Mouse (Mus musculus): ENCODE measurements at regions not wholly inside any gene's neighbourhood (a gene's known extent, or its start where the extent isn't known, plus 50 kb on each side); places are given as distances from the start of the nearest gene placed in this dataset.

GRCm38 (mm10) chr10:87639339-87639738 is 117.7 kb downstream of the Pah start:
- no peak overlapping the region for H3K9ac ChIP-seq (ENCODE audit: low read depth, low read length)
- H3K4me1 ChIP-seq (ENCODE audit: control insufficient read depth, insufficient read depth, low read length) = no peaks in the 10 kb centered on the region
- H3K27me3 ChIP-seq (ENCODE audit: control insufficient read depth, insufficient read depth, low read depth, low read length) = no peaks in the 10 kb centered on the region
- H3K4me3 ChIP-seq (ENCODE audit: low read depth, low read length) = no peak overlapping the region
- no peak overlapping the region for H3K27ac ChIP-seq (ENCODE audit: low read length)
- H3K9me3 ChIP-seq (replicated peaks; ENCODE audit: control insufficient read depth, low read length, poor library complexity, severe bottlenecking) = no peaks in the 10 kb centered on the region
- WGBS = 86% methylated on average over 2 of the region's 2 CpGs
- H3K4me2 ChIP-seq (ENCODE audit: low read length) = no peak overlapping the region
- no peak for ATAC-seq
- no peaks in the 10 kb centered on the region for H3K36me3 ChIP-seq (ENCODE audit: control insufficient read depth, insufficient read depth, low read length)

GRCm38 (mm10) chr10:87649091-87649490 is 127.5 kb downstream of the Pah start:
- H3K36me3 ChIP-seq (ENCODE audit: control insufficient read depth, insufficient read depth, low read length) = no peaks in the 10 kb centered on the region
- no peaks in the 10 kb centered on the region for H3K4me1 ChIP-seq (ENCODE audit: control insufficient read depth, insufficient read depth, low read length)
- no peak overlapping the region for H3K9ac ChIP-seq (ENCODE audit: low read depth, low read length)
- H3K4me2 ChIP-seq (ENCODE audit: low read length) = no peak overlapping the region
- H3K4me3 ChIP-seq (ENCODE audit: low read depth, low read length) = no peak overlapping the region
- ATAC-seq = no peak
- H3K9me3 ChIP-seq (replicated peaks; ENCODE audit: control insufficient read depth, low read length, poor library complexity, severe bottlenecking) = no peaks in the 10 kb centered on the region
- H3K27ac ChIP-seq (ENCODE audit: low read length) = no peak overlapping the region
- H3K27me3 ChIP-seq (ENCODE audit: control insufficient read depth, insufficient read depth, low read depth, low read length) = no peaks in the 10 kb centered on the region
- WGBS = 17% methylated on average over 1 of the region's 1 CpGs

- no peak for ATAC-seq
- H3K4me2 ChIP-seq (ENCODE audit: low read length) = no peak overlapping the region
- no peaks in the 10 kb centered on the region for H3K4me1 ChIP-seq (ENCODE audit: control insufficient read depth, insufficient read depth, low read length)
- no peak overlapping the region for H3K9ac ChIP-seq (ENCODE audit: low read depth, low read length)
- H3K9me3 ChIP-seq (replicated peaks; ENCODE audit: control insufficient read depth, low read length, poor library complexity, severe bottlenecking) = no peaks in the 10 kb centered on the region
- H3K27ac ChIP-seq (ENCODE audit: low read length) = no peak overlapping the region
- no peaks in the 10 kb centered on the region for H3K36me3 ChIP-seq (ENCODE audit: control insufficient read depth, insufficient read depth, low read length)
- 54% methylated on average over 8 of the region's 8 CpGs for WGBS
- no peaks in the 10 kb centered on the region for H3K27me3 ChIP-seq (ENCODE audit: control insufficient read depth, insufficient read depth, low read depth, low read length)
- H3K4me3 ChIP-seq (ENCODE audit: low read depth, low read length) = no peak overlapping the region
Measured at GRCm38 (mm10) chr10:87652139-87652740, 130.6 kb downstream of the Pah start.

- Histone ChIP-seq H3K27ac (ENCODE audit: low read length) (no peak overlapping the region), H3K36me3 (ENCODE audit: control insufficient read depth, insufficient read depth, low read length) (no peaks in the 10 kb centered on the region), H3K4me3 (ENCODE audit: low read depth, low read length) (no peak overlapping the region), H3K4me1 (ENCODE audit: control insufficient read depth, insufficient read depth, low read length) (no peaks in the 10 kb centered on the region), H3K9ac (ENCODE audit: low read depth, low read length) (no peak overlapping the region), H3K27me3 (ENCODE audit: control insufficient read depth, insufficient read depth, low read depth, low read length) (no peaks in the 10 kb centered on the region), H3K9me3 (replicated peaks; ENCODE audit: control insufficient read depth, low read length, poor library complexity, severe bottlenecking) (no peaks in the 10 kb centered on the region), H3K4me2 (ENCODE audit: low read length) (no peak overlapping the region)
- ATAC-seq = no peak
- WGBS = 90% methylated on average over 4 of the region's 4 CpGs
Measured at GRCm38 (mm10) chr10:87654112-87654511, 132.5 kb downstream of the Pah start.

GRCm38 (mm10) chr10:87666020-87666718 is 144.6 kb downstream of the Pah start:
- Histone ChIP-seq H3K4me3 (ENCODE audit: low read depth, low read length) (no peak overlapping the region), H3K27ac (ENCODE audit: low read length) (peak overlapping the region; percentile 55; the same call in 1 of the 2 replicates), H3K9me3 (replicated peaks; ENCODE audit: control insufficient read depth, low read length, poor library complexity, severe bottlenecking) (no peaks in the 10 kb centered on the region), H3K4me2 (ENCODE audit: low read length) (no peak overlapping the region), H3K9ac (ENCODE audit: low read depth, low read length) (no peak overlapping the region), H3K36me3 (ENCODE audit: control insufficient read depth, insufficient read depth, low read length) (no peaks in the 10 kb centered on the region), H3K27me3 (ENCODE audit: control insufficient read depth, insufficient read depth, low read depth, low read length) (no peaks in the 10 kb centered on the region), H3K4me1 (ENCODE audit: control insufficient read depth, insufficient read depth, low read length) (no peaks in the 10 kb centered on the region)
- peak; percentile 51; the same call in 1 of the 2 replicates for ATAC-seq
- 60% methylated on average over 9 of the region's 9 CpGs for WGBS

- Histone ChIP-seq H3K27ac (ENCODE audit: low read length) (peak overlapping the region; percentile 55; the same call in 1 of the 2 replicates), H3K9me3 (replicated peaks; ENCODE audit: control insufficient read depth, low read length, poor library complexity, severe bottlenecking) (no peaks in the 10 kb centered on the region), H3K4me3 (ENCODE audit: low read depth, low read length) (no peak overlapping the region), H3K4me2 (ENCODE audit: low read length) (no peak overlapping the region), H3K27me3 (ENCODE audit: control insufficient read depth, insufficient read depth, low read depth, low read length) (no peaks in the 10 kb centered on the region), H3K36me3 (ENCODE audit: control insufficient read depth, insufficient read depth, low read length) (no peaks in the 10 kb centered on the region), H3K4me1 (ENCODE audit: control insufficient read depth, insufficient read depth, low read length) (no peaks in the 10 kb centered on the region), H3K9ac (ENCODE audit: low read depth, low read length) (no peak overlapping the region)
- WGBS = 81% methylated on average over 7 of the region's 7 CpGs
- ATAC-seq = no peak
Measured at GRCm38 (mm10) chr10:87666719-87667387, 145.3 kb downstream of the Pah start.

- Histone ChIP-seq H3K27me3 (ENCODE audit: control insufficient read depth, insufficient read depth, low read depth, low read length) (no peaks in the 10 kb centered on the region), H3K4me2 (ENCODE audit: low read length) (no peak overlapping the region), H3K27ac (ENCODE audit: low read length) (no peak overlapping the region), H3K4me1 (ENCODE audit: control insufficient read depth, insufficient read depth, low read length) (no peaks in the 10 kb centered on the region), H3K4me3 (ENCODE audit: low read depth, low read length) (no peak overlapping the region), H3K9ac (ENCODE audit: low read depth, low read length) (no peak overlapping the region), H3K36me3 (ENCODE audit: control insufficient read depth, insufficient read depth, low read length) (no peaks in the 10 kb centered on the region), H3K9me3 (replicated peaks; ENCODE audit: control insufficient read depth, low read length, poor library complexity, severe bottlenecking) (no peaks in the 10 kb centered on the region)
- no peak for ATAC-seq
- WGBS = 89% methylated on average over 10 of the region's 10 CpGs
Measured at GRCm38 (mm10) chr10:87667651-87668140, 146.1 kb downstream of the Pah start.

GRCm38 (mm10) chr10:87674740-87675420 is 153.3 kb downstream of the Pah start:
- H3K27me3 ChIP-seq (ENCODE audit: control insufficient read depth, insufficient read depth, low read depth, low read length) = no peaks in the 10 kb centered on the region
- H3K4me3 ChIP-seq (ENCODE audit: low read depth, low read length) = no peak overlapping the region
- no peaks in the 10 kb centered on the region for H3K36me3 ChIP-seq (ENCODE audit: control insufficient read depth, insufficient read depth, low read length)
- H3K9ac ChIP-seq (ENCODE audit: low read depth, low read length) = no peak overlapping the region
- no peak for ATAC-seq
- no peak overlapping the region for H3K4me2 ChIP-seq (ENCODE audit: low read length)
- WGBS = 78% methylated on average over 5 of the region's 5 CpGs
- no peak overlapping the region for H3K27ac ChIP-seq (ENCODE audit: low read length)
- H3K4me1 ChIP-seq (ENCODE audit: control insufficient read depth, insufficient read depth, low read length) = no peaks in the 10 kb centered on the region
- H3K9me3 ChIP-seq (replicated peaks; ENCODE audit: control insufficient read depth, low read length, poor library complexity, severe bottlenecking) = no peaks in the 10 kb centered on the region

Measured in midbrain, embryonic 16.5 days (tissue).